Mouse (Mus musculus): ENCODE data around the gene Rpia.

GRCm38 (mm10) chr6:70781336-70781735 is 10.7 kb downstream of the Rpia start:
- TF ChIP-seq GATA1 (IDR thresholded peaks at IDR 0.05; ENCODE audit: borderline replicate concordance, low read length): no peak
- no peak for TF ChIP-seq FLI1 (IDR thresholded peaks at IDR 0.05; ENCODE audit: low read length)

All from megakaryocyte, embryonic 14.5 days (primary cell).